Mouse (Mus musculus): Measurements from ENCODE around the gene Tcerg1l. TPM values are rescaled to one million over a fixed set of nuclear protein-coding genes. Genes with fewer than 3 reads are reported as not detected.

The Tcerg1l gene
- not detected in 2 replicates for total RNA-seq (2017)

DNA sequence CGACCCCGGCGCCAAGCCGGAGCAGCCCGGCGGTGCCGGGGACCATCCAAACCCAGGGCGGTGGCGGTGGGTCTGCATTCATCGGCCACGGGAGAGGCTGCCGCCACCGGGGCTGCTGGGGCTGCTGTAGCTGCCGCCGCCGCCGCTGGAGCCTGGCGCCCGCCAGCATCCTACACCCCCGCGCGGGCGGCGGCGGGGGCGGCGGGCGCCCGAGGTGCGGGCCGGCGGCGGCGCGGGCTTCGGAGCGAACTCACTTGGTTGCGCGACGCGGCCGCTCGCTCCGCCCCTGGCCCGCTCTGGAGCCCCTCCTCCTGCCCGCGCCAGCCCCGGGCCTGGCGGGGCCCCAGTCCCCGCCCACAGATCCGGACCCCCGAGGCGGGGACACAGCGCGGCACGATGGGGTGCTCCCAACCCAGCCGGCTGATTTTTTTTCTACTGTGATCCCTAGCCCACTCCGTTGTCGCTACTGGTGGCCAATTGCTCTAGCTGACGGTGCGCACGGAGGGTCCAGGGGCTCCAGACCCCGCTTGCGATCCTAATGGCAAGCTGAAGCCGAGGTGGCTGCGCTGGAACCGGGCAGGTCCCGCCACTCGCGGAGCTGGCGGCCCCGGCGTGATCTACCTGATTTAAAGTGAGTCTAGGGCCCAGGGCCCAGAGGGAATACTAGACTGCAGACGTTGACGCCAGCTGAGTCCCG lies at the start of gene Tcerg1l:
TSS of gene Tcerg1l (minus strand) at position 246 of the 697 bp plus-strand sequence.
- ATAC-seq (ENCODE audit: extremely low read depth, insufficient number of reproducible peaks, low FRiP score, poor library complexity, severe bottlenecking): no peak

DNA sequence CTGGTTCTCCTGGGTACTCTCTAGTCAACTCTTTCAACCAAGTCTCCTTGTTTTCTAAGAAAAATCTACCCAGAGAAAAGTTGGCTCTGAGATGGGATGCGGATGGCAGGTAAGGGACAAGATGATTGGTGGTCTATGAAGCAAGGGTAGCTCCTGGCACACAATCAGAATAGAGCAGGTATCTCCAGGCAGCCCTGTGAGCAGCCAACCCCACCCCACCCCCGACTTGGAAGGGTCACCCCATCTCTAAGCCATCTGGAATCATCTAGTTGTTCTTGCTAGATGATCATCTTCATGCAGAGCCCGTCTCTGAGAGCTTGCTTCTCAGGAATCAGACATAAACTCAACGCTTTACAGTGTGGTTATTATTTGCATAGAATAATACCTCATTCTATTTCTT lies 44.6 kb upstream of the Tcerg1l start:
- no peak for ATAC-seq (ENCODE audit: extremely low read depth, insufficient number of reproducible peaks, low FRiP score, poor library complexity, severe bottlenecking)

DNA sequence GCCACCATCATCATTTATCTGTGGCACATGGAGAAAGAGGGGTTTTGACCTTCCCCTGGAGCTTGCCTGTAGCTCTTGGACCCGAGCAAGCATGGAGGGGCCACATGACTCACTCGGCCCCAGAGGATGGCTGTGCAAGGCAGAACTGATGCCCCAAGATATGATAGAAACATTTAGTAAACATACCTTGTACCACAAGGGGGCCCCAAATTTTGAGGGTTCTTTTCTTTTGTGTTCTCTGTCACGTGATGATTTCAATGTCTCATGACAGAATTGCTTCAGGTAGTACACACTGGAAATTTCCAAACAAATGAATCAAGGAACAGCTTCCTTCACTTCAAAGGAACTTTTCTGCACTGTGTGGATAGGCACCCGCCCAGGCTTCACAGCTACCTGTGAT lies 35.0 kb upstream of the Tcerg1l start:
- ATAC-seq (ENCODE audit: extremely low read depth, insufficient number of reproducible peaks, low FRiP score, poor library complexity, severe bottlenecking): no peak

DNA sequence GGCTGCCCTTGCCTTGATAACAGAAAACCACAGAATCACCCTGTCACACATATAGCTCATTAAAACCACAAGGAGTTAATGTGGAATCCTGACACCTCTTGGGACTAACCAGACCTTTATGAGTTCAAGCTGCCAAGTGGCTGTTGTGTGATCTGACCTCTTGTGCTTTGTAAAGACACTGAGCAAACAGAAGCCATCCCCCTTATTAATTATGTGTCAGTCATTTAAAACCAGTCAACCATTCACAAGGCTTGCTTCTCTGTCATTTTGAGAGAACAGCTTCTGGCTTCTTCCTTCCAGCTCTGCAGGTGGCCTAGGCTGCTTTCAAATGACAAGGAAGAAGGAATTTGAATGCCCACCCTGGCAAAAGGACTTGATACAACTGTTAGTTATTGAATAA lies 33.9 kb upstream of the Tcerg1l start:
- ATAC-seq (ENCODE audit: extremely low read depth, insufficient number of reproducible peaks, low FRiP score, poor library complexity, severe bottlenecking): no peak

DNA sequence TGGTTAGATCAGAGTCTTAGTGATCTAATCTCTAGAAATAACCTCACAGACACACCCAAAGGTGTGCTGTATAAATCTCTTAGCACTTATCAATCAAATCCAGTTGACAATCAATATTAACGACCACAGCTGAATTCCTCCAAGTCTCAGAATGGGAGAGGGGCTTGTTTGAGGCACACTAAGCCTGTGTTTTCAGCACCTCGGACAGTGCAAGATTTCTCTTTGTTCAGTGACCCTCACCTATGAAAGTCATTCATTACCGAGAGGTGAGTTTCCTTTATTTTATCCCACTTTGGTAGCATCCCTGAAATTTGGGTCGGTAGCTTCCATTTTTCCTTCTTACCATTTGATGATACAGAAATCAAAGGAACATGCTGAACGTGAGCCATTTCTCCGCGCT lies 32.4 kb upstream of the Tcerg1l start:
- no peak for ATAC-seq (ENCODE audit: extremely low read depth, insufficient number of reproducible peaks, low FRiP score, poor library complexity, severe bottlenecking)

DNA sequence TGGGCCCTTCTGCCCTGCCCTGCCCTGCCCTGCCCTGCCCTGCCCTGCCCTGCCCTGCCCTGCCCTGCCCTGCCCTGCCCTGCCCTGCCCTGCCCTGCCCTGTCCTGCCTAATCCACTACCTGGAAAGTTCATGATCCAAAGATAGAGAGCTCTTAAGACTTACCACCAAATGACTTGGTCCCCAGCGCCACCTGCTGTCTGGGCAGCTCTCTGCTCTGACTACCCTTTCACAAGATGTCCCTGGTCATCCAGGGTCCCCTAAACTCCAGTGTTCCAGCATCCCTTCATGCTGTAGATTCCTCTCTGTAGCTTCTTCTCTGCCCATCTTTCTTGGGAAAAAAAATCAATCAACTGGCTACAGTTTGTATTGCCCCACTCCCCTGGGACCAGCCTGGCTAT lies 31.3 kb upstream of the Tcerg1l start:
- no peak for ATAC-seq (ENCODE audit: extremely low read depth, insufficient number of reproducible peaks, low FRiP score, poor library complexity, severe bottlenecking)

DNA sequence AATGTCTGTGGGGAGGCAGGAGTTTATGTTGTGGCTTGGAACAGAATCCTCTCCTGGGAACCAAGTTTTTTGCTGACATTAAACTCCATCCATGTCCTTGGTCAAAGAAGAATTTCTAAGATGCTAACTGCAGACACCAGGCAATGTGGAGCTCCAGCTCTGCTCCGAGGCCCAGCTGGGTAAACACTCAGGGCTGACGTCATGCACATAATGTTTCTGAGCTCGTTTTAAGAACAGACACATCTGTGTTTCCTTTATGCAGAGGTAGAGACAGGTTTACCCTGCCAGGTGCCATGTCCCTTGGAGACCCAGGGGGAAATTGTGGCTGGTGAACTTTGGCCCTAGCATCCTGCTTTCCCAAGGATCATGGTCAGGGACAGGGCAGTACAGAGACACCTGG lies 29.9 kb upstream of the Tcerg1l start:
- ATAC-seq (ENCODE audit: extremely low read depth, insufficient number of reproducible peaks, low FRiP score, poor library complexity, severe bottlenecking): no peak

DNA sequence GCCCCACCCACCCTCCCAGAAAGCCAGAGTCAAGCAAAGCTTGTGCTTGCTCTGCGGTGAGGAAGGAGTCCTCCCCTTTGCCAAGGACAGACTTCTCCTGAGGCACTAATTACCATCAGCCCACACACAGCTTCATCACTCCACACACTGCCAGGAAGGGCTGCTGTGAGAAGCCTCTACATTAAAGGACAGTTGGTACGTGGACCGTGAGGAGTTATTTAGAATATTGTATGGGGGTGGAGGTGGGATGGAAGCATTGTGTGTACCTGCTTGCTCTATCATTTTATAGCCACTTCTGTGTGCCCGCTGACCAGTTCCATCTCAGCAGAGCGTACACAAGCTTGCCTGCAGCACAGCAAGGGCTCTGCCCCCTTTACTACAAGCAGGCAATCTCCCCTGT lies 16.0 kb upstream of the Tcerg1l start:
- ATAC-seq (ENCODE audit: extremely low read depth, insufficient number of reproducible peaks, low FRiP score, poor library complexity, severe bottlenecking): no peak

DNA sequence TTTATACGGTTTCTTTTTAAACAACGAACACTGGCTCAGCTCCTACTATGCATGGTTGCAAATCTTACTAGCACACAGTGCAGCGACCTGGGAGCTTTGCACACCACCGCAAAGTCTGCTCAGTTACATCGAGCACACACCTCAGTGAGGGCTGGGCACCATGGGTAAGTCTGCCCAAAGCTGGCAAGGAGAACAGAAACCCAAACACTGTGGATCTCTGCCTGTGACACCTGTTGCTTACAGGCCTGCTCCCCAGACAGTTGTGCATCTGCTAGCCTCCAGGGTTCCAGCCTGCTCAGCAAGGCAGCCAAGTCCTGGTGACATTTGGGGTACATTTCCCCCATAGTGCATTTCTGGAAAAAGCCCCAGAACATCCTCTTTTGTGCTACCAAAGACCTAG lies 4.1 kb upstream of the Tcerg1l start:
- ATAC-seq (ENCODE audit: extremely low read depth, insufficient number of reproducible peaks, low FRiP score, poor library complexity, severe bottlenecking): no peak

DNA sequence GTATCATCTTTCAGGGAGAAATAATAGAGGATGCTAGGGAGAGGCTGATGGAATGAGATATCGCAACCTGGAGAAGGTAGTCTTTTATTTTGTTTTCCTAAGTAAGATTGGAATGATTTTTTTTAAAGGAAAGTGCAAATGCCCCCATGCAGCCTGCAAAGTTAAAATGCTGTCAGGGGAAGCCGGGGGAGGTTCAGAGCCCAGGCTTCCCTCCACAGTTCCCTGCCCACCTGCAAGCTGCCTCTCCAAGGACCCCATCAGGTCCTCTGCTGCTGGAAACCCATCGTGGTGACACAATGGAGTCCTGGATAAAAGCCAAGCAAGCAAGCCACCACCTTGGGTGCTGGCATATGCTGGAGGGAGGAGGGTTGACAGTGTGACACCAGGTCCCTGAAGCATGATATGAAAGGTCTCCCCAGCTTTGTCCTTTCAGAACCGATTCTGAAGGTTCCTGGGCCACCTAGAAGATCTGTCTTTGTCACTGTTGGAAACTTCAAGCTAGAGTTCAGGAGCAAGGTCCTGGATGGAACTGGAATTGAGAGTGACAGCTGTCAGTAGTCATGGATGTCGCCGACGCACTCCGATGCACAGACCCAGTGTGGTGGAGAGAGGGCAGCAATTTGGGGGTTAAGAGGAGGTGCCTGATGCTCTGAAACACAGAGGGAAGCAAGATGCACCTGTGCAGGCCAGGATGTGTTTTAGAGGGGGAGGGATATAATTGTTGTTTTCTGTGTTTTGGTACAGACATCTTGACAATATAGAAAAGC lies 3.2 kb upstream of the Tcerg1l start:
- no peak for ATAC-seq (ENCODE audit: extremely low read depth, insufficient number of reproducible peaks, low FRiP score, poor library complexity, severe bottlenecking)

DNA sequence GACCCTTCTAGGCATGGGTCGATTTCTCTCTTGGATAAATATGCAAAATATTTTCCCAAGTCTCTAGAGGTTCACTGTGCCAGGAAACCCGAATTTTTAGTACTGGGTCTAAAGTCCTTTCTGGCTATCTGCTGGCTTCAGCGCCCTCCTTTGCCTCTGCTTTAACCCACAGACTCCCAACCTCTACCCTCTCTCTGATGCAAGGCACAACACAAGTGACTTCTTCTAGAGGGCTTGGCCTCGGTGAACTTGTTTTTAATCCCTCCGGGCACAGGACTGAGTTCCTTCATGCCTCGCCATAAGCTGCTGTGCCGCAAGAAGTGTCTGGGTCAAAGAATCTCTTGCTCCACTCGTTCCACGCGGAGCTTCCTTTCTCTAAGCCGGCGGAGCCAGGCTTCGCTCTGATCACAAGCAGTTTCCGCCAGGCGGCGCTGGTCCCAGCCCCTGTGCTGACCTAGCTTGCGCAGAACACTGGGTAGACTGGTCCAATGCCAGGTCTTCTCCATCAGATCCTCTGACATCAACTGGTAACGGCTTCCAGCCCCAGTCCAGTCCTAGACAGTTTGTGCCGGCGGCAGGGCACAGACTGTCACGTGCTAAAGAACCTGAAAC lies 758 bp upstream of the Tcerg1l start:
- ATAC-seq (ENCODE audit: extremely low read depth, insufficient number of reproducible peaks, low FRiP score, poor library complexity, severe bottlenecking): no peak

DNA sequence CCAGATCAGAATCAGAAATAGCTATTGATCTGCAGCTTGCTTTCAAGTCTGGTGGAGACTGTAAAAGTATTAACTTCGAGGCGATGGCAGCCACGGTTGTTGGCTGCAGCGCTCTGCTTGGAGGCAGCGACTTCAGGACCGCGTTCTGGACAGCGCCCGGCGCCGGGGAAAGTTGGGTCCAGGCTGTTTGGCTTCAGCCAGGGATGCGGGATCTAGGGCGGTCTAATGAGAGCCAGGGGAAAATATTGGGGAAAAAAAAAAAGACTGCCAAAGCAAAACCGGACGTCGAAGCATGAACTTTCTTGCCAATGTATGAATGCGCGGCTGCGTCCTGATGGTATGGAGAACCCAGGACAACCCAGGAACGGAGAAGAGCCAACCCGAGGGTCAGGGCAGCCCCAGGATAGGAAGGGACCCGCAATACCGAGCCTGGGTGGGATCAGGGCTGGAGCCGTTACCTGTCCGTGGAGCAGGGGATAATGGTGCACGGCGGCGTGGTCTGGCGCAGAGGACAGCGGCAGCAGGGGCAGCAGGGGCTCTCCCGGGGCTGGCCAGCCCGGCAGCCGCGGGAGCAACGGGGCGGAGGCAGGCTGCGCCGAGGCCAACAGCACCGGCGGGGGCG lies 556 bp downstream of the Tcerg1l start:
- no peak for ATAC-seq (ENCODE audit: extremely low read depth, insufficient number of reproducible peaks, low FRiP score, poor library complexity, severe bottlenecking)

DNA sequence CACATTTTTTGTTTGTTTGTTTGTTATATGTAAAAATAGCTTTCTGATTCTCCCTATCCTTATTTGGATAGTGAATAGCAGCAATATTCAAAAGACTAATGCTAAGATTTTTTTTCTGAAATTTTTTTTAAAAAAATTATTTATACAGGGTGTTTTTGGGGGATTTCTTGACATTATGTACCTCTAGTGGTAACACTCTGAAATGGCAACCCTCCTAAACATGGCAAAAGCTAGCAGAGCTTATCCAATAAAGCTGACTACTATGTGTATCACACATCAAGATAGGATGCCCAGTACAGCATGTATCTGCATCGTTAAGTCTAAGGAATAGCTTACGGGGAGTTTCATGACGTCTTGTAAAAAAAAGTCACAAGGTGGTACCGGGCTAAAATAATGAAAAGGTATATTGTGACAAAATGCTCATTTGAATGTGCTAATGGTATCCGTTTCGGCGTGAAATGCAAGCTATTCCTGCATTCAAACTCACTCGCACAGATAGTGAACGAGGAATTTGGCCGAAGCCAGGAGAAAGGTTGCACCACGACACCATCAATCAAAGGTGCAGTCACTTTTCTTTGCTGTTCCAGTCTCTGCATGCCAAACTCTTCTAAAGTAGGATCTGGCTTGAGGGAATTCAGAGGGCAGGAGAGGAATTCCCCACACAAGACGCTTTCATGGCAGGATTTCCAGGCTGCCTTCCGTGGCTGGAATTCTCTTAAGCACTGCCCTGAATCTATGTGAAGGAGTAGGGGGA lies 1.2 kb downstream of the Tcerg1l start:
- ATAC-seq (ENCODE audit: extremely low read depth, insufficient number of reproducible peaks, low FRiP score, poor library complexity, severe bottlenecking): no peak

DNA sequence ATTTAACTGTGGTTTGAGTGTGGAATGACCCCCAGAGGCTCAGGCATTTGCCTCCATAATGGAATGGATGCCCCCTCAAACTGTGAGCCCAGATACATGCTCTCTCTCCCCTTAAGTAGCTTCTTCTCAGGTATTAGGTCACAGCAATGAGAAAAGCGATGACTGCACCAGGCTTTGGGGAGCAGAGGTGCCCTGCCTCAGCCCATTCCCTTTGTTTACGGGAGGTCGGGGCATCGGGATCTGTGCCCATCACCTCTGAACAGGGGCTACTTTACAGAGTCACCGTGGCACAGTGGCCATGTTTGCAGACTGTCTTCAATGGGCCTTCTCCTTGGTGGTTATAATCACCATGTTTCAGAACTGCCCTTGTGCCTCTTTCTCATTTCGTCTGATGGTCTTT lies 7.6 kb downstream of the Tcerg1l start:
- no peak for ATAC-seq (ENCODE audit: extremely low read depth, insufficient number of reproducible peaks, low FRiP score, poor library complexity, severe bottlenecking)

DNA sequence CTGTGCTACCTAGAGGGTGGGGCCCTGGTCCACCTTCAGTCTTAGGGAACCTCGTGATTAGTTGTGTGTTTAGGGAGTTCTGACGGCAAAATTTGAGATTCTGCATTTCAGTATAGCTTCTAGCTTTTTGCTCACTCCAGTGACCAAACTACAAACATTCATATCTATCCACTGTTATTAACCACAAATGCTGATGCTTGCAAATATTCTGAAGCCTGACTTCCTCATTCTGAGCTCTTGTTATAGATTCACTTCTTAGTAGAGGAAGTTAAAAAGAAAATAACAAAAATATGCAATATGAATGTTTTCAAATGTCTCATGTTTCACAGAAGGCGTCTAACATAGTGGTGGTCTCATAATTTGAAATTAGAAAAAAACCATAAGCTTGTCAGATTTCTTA lies 8.5 kb downstream of the Tcerg1l start:
- no peak for ATAC-seq (ENCODE audit: extremely low read depth, insufficient number of reproducible peaks, low FRiP score, poor library complexity, severe bottlenecking)

DNA sequence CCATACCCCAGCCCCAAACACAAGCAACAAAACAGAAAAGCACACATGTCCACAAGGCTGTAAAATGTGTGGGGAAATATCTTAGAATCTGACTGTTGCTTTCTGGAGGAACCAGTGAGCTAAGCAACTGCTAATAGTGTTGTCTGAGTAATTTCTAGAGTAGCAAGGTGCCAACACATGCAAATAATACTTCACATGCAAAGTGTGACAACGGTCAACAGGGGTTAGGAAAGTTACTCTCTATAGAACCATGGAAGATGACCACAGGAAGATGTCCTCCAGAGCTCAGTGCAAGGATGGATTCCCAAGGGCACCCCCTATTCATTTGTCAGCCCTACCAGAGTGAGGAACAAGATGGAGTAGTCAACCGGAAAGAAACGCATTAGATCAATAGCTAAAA lies 18.3 kb downstream of the Tcerg1l start:
- no peak for ATAC-seq (ENCODE audit: extremely low read depth, insufficient number of reproducible peaks, low FRiP score, poor library complexity, severe bottlenecking)

DNA sequence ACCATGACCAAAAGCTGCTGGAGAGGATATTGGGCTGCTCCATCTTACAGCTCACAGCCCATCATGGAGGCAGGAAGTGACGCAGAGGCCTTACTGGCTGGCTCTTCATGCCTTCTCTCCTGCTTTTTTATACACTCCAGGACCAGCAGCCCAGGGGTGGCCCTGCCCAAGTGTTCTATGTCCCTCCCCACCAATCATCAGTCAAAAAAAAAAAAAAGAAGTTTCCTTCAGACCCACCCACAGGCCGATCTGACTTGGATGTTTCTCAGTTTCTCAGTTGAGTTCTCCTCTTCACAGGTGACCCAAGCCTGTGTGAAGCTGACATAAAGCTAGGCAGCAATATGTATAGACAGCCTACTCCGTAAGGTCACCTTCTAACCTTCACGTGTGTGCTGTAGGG lies 19.0 kb downstream of the Tcerg1l start:
- ATAC-seq (ENCODE audit: extremely low read depth, insufficient number of reproducible peaks, low FRiP score, poor library complexity, severe bottlenecking): no peak

DNA sequence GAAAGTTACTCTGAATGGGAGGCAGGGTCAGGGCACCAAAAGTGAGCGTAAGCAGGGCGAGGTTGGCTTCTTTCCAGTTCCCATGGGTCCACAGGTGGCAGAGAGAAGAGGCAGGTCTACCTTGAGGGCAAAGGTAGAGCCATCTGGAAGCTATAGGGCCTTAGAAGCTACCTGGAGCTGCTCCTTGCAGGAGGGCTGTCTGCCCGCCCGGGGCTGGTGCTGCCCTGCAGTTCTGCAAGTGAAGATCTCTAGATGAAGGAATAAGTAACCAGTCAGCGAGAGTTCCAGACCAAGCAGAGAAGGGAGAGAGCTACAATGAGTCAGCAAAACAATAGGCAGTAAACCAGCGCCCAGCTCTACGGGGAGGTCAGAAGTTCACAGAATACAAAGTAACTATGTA lies 22.0 kb downstream of the Tcerg1l start:
- ATAC-seq (ENCODE audit: extremely low read depth, insufficient number of reproducible peaks, low FRiP score, poor library complexity, severe bottlenecking): no peak

DNA sequence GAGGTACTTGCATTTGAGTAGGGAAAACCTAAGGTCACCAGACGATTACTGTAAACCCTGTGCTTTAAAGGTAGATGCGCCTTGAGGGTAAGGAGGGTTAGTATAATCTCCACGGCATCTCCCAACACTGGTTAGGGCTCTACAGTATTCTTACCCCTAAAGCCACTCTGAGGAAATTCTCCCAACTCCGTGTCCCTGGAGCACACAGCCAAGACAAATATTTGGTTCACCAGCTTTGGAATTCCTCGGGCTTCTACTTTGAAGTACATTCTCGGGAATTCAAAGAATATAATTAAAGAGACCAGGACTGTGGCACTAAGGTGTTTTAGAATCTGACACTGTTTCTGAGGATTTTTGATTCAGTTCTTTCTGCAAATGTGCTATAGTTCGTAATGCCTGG lies 23.2 kb downstream of the Tcerg1l start:
- ATAC-seq (ENCODE audit: extremely low read depth, insufficient number of reproducible peaks, low FRiP score, poor library complexity, severe bottlenecking): no peak
